Mouse (Mus musculus) B cell, adult (primary cell): Measurements from ENCODE around the gene Il19. TPM values are rescaled to one million over a fixed set of nuclear protein-coding genes. Genes with fewer than 3 reads are reported as not detected.

Experiments
- total RNA-seq: library from RNA; stranded (reverse); gene quantifications from 4 replicates; pipeline ENCODE4 v1.2.4, GENCODE M21; 2023; ENCODE audit not compliant: inconsistent age

Gene Il19
- not detected in 4 replicates for total RNA-seq

DNA sequence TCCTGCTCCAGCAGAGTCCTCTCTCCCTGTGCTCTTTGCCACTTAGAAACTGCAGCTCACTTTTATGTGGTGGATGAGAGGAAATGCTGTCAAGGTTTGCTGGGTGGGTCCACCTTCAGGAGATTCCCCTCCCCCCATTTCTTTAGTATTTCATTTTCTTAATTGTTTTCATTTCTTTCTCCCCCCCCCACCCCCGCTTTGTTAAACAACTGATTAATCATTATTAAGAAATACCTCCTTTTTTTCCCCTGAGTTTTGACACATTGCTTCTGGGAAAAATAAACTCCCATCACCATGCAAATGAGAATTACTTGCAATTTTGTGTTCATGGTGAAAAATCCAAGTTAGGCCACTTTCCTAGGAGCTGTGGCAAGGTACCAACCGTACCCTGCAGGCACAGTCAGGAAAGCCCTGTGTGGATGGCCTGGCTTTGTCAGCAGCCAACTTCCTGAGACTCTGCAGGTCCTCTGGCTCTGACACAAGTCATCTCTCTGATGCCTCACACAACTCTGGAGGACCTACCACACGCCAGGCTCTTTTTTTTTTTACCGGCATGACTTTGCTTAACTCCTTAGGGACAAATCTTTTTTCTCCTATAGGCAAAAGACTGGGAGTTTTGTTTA, at the start of gene Il19:
TSS of gene Il19 (minus strand) at position 51 of the 623 bp plus-strand sequence.

DNA sequence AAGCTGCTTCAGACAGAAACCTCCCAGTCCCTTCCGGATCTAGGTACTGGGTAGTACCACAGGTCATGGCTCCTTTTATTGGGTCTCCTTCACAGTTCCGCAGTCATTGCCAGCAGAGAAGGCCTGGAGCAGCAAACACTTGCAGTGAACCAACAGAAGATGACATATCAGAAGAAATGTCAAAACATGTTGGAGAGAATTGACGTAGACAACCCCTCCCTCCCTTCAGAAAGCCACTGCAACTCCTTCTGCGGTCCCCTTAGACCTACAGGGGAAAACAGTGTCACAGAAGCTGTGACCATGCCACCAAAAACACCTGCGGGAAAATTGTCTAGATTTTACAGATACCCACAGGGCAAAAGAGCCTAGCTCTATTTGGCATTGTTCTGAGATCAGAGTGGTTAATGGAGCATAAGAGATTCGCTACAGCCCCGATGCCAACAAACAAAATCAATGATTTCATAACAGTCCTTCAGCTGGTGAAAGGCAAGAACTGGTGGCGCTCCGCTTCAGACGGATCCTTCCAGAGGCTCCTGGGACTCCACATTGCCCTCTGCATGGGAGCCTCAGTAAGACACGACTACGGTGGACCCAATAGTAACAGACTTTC, 28.4 kb downstream of the Il19 start, which contains the start of gene Il20:
TSS of gene Il20 (minus strand) at position 51 of the 610 bp plus-strand sequence.

DNA sequence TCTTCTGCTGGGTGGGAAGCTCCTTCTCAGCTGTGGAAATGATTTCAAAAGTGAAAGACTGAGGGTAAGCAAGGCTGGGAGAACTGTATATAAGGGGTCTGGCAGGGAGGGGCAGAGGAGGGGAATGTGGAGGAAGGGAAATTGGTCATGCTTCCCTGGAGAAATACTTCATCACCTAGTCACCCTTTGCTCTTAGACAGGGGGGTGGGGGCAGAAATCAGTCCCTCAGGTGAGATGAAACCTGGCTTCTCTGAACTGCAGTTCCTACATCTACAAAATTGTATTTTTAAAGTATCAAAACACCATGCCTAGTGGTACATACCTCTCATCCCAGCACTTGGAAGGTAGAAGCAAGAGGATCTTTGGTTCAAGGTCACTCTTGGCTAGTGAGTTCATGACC, 52.6 kb downstream of the Il19 start, which contains the start of gene Il24:
TSS of gene Il24 (minus strand) at position 101 of the 400 bp plus-strand sequence.

Other genes starting within 250 kb of the Il19 start
- not detected in 4 replicates for gene Gm29427, start 224.3 kb downstream of the Il19 start, total RNA-seq
- gene Yod1, start 222.8 kb downstream of the Il19 start, total RNA-seq: 11.1 to 11.9 TPM (median 11.5 TPM) in 4 replicates
- gene Pfkfb2, start 210.9 kb downstream of the Il19 start, total RNA-seq: 19.0 to 23.8 TPM (median 20.4 TPM) in 4 replicates
- gene AA986860, start 208.1 kb downstream of the Il19 start, total RNA-seq: 0.42 to 2.1 TPM (median 0.72 TPM) in 4 replicates
- not detected in 4 replicates for gene Fcamr, start 139.2 kb downstream of the Il19 start, total RNA-seq
- gene Pigr, start 113.4 kb downstream of the Il19 start, total RNA-seq: 2.2 to 3.7 TPM (median 3.0 TPM) in 4 replicates
- gene Fcmr, start 74.4 kb downstream of the Il19 start, total RNA-seq: 982 to 1,190 TPM (median 1,061 TPM) in 4 replicates
- not detected in 4 replicates for gene Il24, start 52.7 kb downstream of the Il19 start, total RNA-seq
- gene Il20, start 28.7 kb downstream of the Il19 start, total RNA-seq: not detected in 4 replicates
- gene Il10, start 79.7 kb upstream of the Il19 start, total RNA-seq: 2.0 to 2.8 TPM (median 2.4 TPM) in 4 replicates
- gene Mapkapk2, start 157.7 kb upstream of the Il19 start, total RNA-seq: 99.3 to 101 TPM (median 100 TPM) in 4 replicates
- gene Dyrk3, start 198.2 kb upstream of the Il19 start, total RNA-seq: 30.8 to 40.6 TPM (median 37.6 TPM) in 4 replicates
- 36.5 to 44.6 TPM (median 41.4 TPM) in 4 replicates for gene Eif2d, start 213.1 kb upstream of the Il19 start, total RNA-seq